Mouse (Mus musculus) cerebellum, adult 11-12 months (tissue): ENCODE data around the gene E2f2.

ENCODE experiments used
- DNase-seq: peaks from one replicate; pipeline ENCODE4 v3.0.0; 2022

E2f2 gene

GRCm38 (mm10) chr4:136172011-136172541, at the start of gene E2f2:
Gene E2f2 (plus strand): TSS chr4:136172394.
- DNase-seq: no peak

GRCm38 (mm10) chr4:136123111-136123791, 48.9 kb upstream of the E2f2 start:
- no peak for DNase-seq

GRCm38 (mm10) chr4:136123792-136124161, 48.4 kb upstream of the E2f2 start:
- no peak for DNase-seq

- no peak for DNase-seq
Observed at GRCm38 (mm10) chr4:136124581-136124980, 47.6 kb upstream of the E2f2 start.

- no peak for DNase-seq
Observed at GRCm38 (mm10) chr4:136125458-136125857, 46.7 kb upstream of the E2f2 start.

GRCm38 (mm10) chr4:136126019-136126418, 46.2 kb upstream of the E2f2 start:
- DNase-seq: no peak

GRCm38 (mm10) chr4:136127670-136128069, 44.5 kb upstream of the E2f2 start:
- no peak for DNase-seq

GRCm38 (mm10) chr4:136129842-136130241, 42.4 kb upstream of the E2f2 start:
- no peak for DNase-seq

GRCm38 (mm10) chr4:136133801-136134200, 38.4 kb upstream of the E2f2 start:
- DNase-seq: no peak

GRCm38 (mm10) chr4:136134418-136134977, 37.7 kb upstream of the E2f2 start:
- DNase-seq: no peak

- no peak for DNase-seq
Observed at GRCm38 (mm10) chr4:136134978-136135873, 37.0 kb upstream of the E2f2 start.

GRCm38 (mm10) chr4:136135874-136136728, 36.1 kb upstream of the E2f2 start:
- no peak for DNase-seq

GRCm38 (mm10) chr4:136139326-136140110, 32.7 kb upstream of the E2f2 start:
- no peak for DNase-seq

- DNase-seq: peak; percentile 47
Observed at GRCm38 (mm10) chr4:136140327-136141250, 31.6 kb upstream of the E2f2 start.

- DNase-seq: no peak
Observed at GRCm38 (mm10) chr4:136142267-136143192, 29.7 kb upstream of the E2f2 start.

GRCm38 (mm10) chr4:136143193-136143976, 28.8 kb upstream of the E2f2 start, which contains the start of gene Id3:
Gene Id3 (plus strand): TSS chr4:136143497.
- no peak for DNase-seq

GRCm38 (mm10) chr4:136144126-136144926, 27.9 kb upstream of the E2f2 start:
- DNase-seq: no peak

- DNase-seq: no peak
Observed at GRCm38 (mm10) chr4:136144927-136145292, 27.3 kb upstream of the E2f2 start.
